Mouse (Mus musculus) kidney, adult 2 months (tissue): Measurements from ENCODE around the gene 4930486L24Rik. TPM values are rescaled to one million over a fixed set of nuclear protein-coding genes. Genes with fewer than 3 reads are reported as not detected.
A peak's percentile ranks its signal among the peaks of the same experiment; 100 is the strongest.
"Not testable (repeated sequence)": the region's sequence is repeated elsewhere in the genome, so short reads cannot be mapped to it uniquely, and the experiment has no call there.

Experiments used
- DNase-seq: peaks from one replicate; pipeline ENCODE4 v3.0.0; 2021
- H3K27ac ChIP-seq: fragments of 200-500 bp; 2 replicates; pipeline ENCODE4 v1.5.1; 2012; ENCODE audit warnings: low read depth, low read length, control low read depth, inconsistent platforms; ENCODE audit not compliant: insufficient read depth
- H3K27me3 ChIP-seq: fragments of 200-500 bp; replicated peaks from 2 replicates; pipeline ENCODE4 v1.6.1; 2012; ENCODE audit warnings: mild to moderate bottlenecking, moderate library complexity, low read length, inconsistent platforms; ENCODE audit not compliant: control insufficient read depth, insufficient read depth
- H3K36me3 ChIP-seq: fragments of 200-500 bp; 2 replicates; pipeline ENCODE4 v1.6.1; 2012; ENCODE audit warnings: mild to moderate bottlenecking, moderate library complexity, low read length, inconsistent platforms; ENCODE audit not compliant: control insufficient read depth, insufficient read depth
- H3K4me1 ChIP-seq: fragments of 200-500 bp; 2 replicates; pipeline ENCODE4 v1.6.1; 2011; ENCODE audit warnings: low read length; ENCODE audit not compliant: control insufficient read depth, insufficient read depth
- H3K4me3 ChIP-seq: fragments of 200-500 bp; 2 replicates; pipeline ENCODE4 v1.5.1; 2011; ENCODE audit warnings: mild to moderate bottlenecking, low read depth, low read length, control low read depth; ENCODE audit not compliant: insufficient read depth
- CTCF ChIP-seq: fragments of 200-500 bp; conservative IDR thresholded peaks from 2 replicates; pipeline ENCODE4 v1.5.1; 2011; ENCODE audit warnings: low read depth, mild to moderate bottlenecking, control low read depth, low read length, moderate library complexity, mixed read lengths; ENCODE audit not compliant: insufficient read depth, insufficient read length
- POLR2A ChIP-seq: fragments of 200-500 bp; IDR thresholded peaks from one replicate; pipeline ENCODE4 v1.6.1; 2011; ENCODE audit warnings: low read depth, low read length, control low read depth
- WGBS: fragments of 180-500 bp; shearing (Covaris S2); methylation state at CpG from one replicate; pipeline ENCODE4 v1.1.7; 2018; 5-methylcytosine and 5-hydroxymethylcytosine counted together
- polyA plus RNA-seq: library from polyadenylated mRNA; depleted of rRNA; stranded (reverse); fragments of >200 nt; gene quantifications from 2 replicates; pipeline ENCODE4 v1.2.3, GENCODE M21; 2012; rRNA removed

Gene 4930486L24Rik
- polyA plus RNA-seq: 0.52 TPM in 1 of 2 replicates, not detected in the other

GRCm38 (mm10) chr13:60864281-60864680 is at the start of gene 4930486L24Rik:
TSS of gene 4930486L24Rik (minus strand) at chr13:60864475.
- H3K27ac ChIP-seq: no peak within 1 kb of the TSS
- WGBS: 55% methylated on average over 1 of the region's 1 CpGs
- TF ChIP-seq CTCF (no peak), POLR2A (no peak)

DNA sequence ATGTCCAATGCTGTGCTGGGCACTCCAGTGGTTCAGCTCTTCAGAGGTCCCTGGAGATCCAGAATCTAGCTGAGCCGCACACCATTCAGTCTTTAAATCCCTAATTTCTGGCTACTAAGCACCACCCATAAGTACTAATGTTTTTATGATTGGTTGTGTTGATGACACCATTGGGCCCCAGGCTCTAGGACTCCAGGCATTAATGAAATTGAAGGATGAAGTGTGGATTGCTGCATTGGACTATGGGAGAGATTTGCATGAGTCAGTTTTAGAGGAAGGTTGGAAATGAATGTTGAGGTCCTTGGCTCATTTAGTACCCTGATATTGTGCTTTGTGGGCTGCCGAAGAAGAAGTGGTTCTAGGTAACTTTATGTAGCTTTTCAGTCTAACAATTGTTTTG is 40.5 kb upstream of the 4930486L24Rik start, which contains the start of gene Tpbpb:
Tpbpb (minus strand) TSS at position 101 of the 400 bp plus-strand sequence.
- H3K4me1 ChIP-seq: not testable (repeated sequence)

More at GRCm38 (mm10) chr13:60864281-60864680, at the start of gene 4930486L24Rik:
- H3K4me3 ChIP-seq: no peak within 1 kb of the TSS
- H3K36me3 ChIP-seq: no peaks in the 10 kb centered on the region
- DNase-seq: no peak
- H3K4me1 ChIP-seq: no peaks in the 10 kb centered on the region
- no peaks in the 10 kb centered on the region for H3K27me3 ChIP-seq

DNA sequence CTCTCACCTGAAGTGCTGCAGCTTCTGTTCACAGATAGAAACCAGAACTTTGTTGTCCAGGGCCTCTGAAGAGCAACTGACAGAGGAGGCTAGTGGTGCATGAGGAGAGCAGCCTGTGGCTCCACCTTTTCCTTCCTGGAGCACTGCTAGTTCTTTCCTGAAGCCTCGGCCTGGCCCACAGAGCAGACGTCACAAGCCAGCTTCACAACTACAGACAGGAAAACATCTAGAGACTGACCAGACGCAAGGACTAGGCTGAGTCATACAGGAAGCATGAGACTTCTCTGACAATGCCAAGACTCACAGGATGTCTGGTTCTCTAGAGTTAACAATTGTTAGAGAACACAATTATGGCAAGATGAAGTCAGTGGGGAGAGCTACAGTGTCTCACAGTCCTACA is 33.1 kb upstream of the 4930486L24Rik start, which contains the start of gene Ctla2b:
Ctla2b (minus strand) TSS at position 120 of the 400 bp plus-strand sequence.
- H3K4me3 ChIP-seq: no peak within 1 kb of the TSS
- H3K27me3 ChIP-seq: no peaks in the 10 kb centered on the region
- no peaks in the 10 kb centered on the region for H3K4me1 ChIP-seq
- peak; percentile 84 for DNase-seq
- WGBS: 56% methylated on average over 3 of the region's 3 CpGs
- no peaks in the 10 kb centered on the region for H3K36me3 ChIP-seq
- TF ChIP-seq CTCF (no peak), POLR2A (no peak)
- H3K27ac ChIP-seq: peak within 1 kb of the TSS; percentile 70

More for the DNA sequence above, 40.5 kb upstream of the 4930486L24Rik start, which contains the start of gene Tpbpb:
- H3K27ac ChIP-seq, H3K27me3 ChIP-seq, H3K36me3 ChIP-seq, H3K4me3 ChIP-seq, DNase-seq: not testable (repeated sequence)
- 86% methylated on average over 2 of the region's 2 CpGs for WGBS

DNA sequence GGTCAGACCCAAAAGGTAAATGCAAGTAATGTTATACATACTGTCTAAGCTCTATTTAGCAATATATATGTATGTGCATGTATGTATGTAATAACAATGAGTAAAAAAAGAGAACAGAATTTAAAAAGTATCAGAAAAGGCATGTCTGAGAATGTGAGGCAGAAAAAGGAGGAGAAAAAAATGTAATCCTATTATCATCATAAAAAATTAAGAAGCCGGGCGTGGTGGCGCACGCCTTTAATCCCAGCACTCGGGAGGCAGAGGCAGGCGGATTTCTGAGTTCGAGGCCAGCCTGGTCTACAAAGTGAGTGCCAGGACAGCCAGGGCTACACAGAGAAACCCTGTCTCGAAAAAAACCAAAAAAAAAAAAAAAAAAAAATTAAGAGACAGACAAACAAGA is 32.5 kb upstream of the 4930486L24Rik start, which contains the start of gene Gm49392:
Gm49392 (minus strand) TSS at position 101 of the 400 bp plus-strand sequence.
- not testable (repeated sequence) for H3K4me3 ChIP-seq, H3K36me3 ChIP-seq, H3K27me3 ChIP-seq, DNase-seq, H3K4me1 ChIP-seq
- 89% methylated on average over 8 of the region's 8 CpGs for WGBS
- peak within 1 kb of the TSS; percentile 70 for H3K27ac ChIP-seq

GRCm38 (mm10) chr13:60895406-60896160 is 31.3 kb upstream of the 4930486L24Rik start:
- TF ChIP-seq POLR2A (no peak), CTCF (no peak)
- Histone ChIP-seq H3K27ac (no peak overlapping the region), H3K4me3 (no peak overlapping the region), H3K27me3 (no peaks in the 10 kb centered on the region), H3K4me1 (no peaks in the 10 kb centered on the region), H3K36me3 (no peaks in the 10 kb centered on the region)
- DNase-seq: no peak

DNA sequence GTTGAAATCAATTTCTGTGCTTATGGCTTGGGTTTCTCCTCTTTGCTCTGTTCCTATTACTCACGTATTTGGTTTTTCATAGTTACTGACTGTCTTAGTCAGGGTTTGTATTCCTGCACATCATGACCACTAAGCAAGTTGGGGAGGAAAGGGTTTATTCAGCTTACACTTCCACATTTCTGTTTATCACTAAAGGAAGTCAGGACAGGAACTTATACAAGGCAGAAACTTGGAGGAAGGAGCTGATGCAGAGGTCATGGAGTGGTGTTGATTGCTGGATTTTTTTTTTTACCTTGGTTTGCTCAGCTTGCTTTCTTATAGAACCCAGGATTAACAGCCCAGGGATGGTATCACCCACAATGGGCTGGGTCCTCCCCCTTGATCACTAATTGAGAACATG is 28.0 kb upstream of the 4930486L24Rik start:
- Histone ChIP-seq H3K27me3 (no peaks in the 10 kb centered on the region), H3K4me1 (no peaks in the 10 kb centered on the region), H3K27ac (no peak overlapping the region), H3K36me3 (no peaks in the 10 kb centered on the region), H3K4me3 (no peak overlapping the region)
- TF ChIP-seq POLR2A (no peak), CTCF (no peak)
- DNase-seq: no peak
- WGBS: 75% methylated on average over 1 of the region's 1 CpGs

DNA sequence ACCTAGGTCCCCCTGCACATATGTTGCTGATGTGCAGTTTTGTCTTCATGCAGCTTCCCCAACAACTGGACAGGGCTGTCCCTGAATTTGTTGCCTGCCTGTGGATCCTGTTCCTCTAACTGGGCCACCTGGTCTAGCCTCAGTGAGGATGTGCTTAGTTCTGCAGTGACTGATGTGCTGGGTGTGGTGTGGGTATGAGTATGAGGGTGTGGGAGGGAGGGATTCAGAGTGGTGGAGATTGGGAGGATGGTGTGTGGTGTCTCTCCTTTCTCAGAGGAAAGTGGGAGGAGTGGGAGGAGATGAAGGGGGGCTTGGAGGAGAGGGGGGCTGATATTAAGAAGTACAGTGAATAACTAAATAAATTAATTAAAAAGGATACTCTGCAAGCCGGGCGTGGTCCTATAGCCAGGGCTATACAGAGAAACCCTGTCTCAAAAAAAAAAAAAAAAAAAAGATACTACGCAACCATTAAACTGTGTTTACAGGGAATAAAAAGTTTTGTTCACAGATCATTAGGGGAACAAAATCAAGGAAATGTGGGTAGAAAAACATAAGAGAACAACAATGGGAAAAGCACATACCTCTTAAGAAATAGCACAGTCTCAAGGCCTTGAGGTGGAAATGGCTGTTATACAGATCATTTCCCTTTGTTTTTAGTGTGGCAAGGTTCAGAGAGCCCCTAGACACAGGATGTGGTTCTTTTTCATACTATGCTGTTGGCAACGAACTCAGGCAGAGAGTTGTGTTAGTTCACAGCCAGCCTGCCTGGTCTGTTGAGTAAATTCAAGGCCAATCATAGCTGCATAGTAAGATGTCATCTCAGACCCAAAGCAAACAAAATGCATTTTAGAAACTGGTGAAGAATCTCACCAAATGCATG is 15.8 kb downstream of the 4930486L24Rik start:
- Histone ChIP-seq H3K27ac (no peak overlapping the region), H3K27me3 (no peaks in the 10 kb centered on the region; the same call in 1 of the 2 replicates), H3K36me3 (no peaks in the 10 kb centered on the region), H3K4me3 (no peak overlapping the region), H3K4me1 (no peaks in the 10 kb centered on the region)
- peak; percentile 10 for DNase-seq
- TF ChIP-seq POLR2A: no peak
- TF ChIP-seq CTCF: no peak
- WGBS: 75% methylated on average over 4 of the region's 4 CpGs
